Mouse (Mus musculus) brain, embryonic 14.5 days (tissue): ENCODE results near the gene Rxra.

ENCODE experiments used
- CTCF ChIP-seq: fragments of 200-500 bp; IDR thresholded peaks from 2 replicates; pipeline ENCODE4 v1.5.1; 2012; ENCODE audit warnings: inconsistent platforms, mild to moderate bottlenecking, moderate library complexity, borderline replicate concordance; ENCODE audit not compliant: insufficient read depth, insufficient read length; ENCODE audit errors: extremely low read depth
- POLR2A ChIP-seq: fragments of 200-500 bp; IDR thresholded peaks from 2 replicates; pipeline ENCODE4 v1.6.1; 2012; ENCODE audit warnings: mild to moderate bottlenecking, inconsistent platforms, borderline replicate concordance; ENCODE audit not compliant: poor library complexity, insufficient read depth, insufficient read length, severe bottlenecking; ENCODE audit errors: extremely low read depth

DNA sequence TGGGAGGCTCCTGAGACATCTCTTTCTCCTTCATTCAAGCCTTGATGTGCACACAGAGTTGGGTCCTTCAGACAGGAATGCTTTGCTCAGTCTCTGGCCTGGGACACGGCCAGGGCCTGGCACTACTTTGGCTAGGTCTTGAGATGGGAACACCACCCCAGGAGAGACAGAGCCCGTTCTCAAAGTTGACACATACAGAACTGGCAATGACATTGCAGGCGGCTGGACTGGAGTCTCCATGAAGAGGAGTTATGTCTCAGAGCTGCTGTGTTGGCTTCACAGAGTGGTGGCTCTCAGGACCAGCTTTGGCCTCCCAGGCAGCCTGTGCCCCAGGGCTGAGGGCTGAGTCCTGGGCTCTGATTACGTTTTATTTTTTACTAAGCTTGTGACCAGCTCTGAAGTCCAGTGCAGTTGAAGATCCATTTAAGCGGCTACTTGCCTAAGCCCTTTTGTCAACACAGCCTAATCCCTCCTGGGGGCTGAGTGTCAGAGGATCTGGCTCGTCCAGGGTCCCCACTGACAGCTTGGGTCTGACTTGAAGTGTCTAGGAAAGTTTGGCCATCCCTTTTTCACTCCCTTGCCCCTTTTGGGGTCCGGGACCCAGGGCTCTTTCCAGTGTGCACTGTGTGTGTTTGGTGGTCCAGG lies 2.7 kb downstream of the Rxra start:
- TF ChIP-seq CTCF (no peak), POLR2A (no peak)
